Mouse (Mus musculus): Measurements from ENCODE around the gene Gm10487.
"Not testable (repeated sequence)": the region's sequence is repeated elsewhere in the genome, so short reads cannot be mapped to it uniquely, and the experiment has no call there.

Gene Gm10487

DNA sequence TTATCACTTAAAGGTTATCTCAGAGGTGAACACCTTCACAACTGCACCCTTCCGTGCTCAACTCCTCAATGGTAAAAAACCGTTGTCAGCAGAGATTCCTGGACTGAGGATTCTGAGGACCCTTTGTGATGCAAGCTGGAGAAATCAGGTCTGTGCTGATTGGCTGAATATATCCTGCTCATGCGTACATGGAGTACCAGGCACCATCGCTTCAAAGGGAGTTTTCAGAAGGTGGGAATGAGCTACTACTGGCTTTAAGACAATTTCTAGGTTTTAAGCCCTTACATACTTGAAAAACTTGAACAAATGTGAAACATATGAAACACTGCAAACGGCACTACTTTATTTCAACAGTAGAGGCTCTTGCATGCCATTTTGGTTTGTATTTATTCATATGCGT, at the start of gene Gm10487:
TSS of gene Gm10487 (minus strand) at position 101 of the 400 bp plus-strand sequence.
- DNase-seq (ENCODE audit: low spot score): not testable (repeated sequence)

Measured in T-cell, adult 2 months (primary cell).